Comparison of ENCODE assay signal across 13 mouse cellular contexts in genomic region chr9:68696425-68696956, GRCm38 (mm10).
"Had no signal": no experiment of that assay in that cellular context is flagged by ENCODE, and none has a peak within 500 bp of the region (broad histone marks: within the 10 kb centered on the region; RNA-seq: fewer than 3 reads in every experiment).

No protein-coding gene starts in this region.

- H3K9me3 ChIP-seq: intestine, embryonic 15.5 days; kidney, embryonic 15.5 days; liver, embryonic 13.5 days; midbrain, embryonic 13.5 days had no signal

- H3K9ac ChIP-seq: intestine, embryonic 15.5 days; kidney, embryonic 15.5 days; liver, embryonic 13.5 days; midbrain, embryonic 13.5 days had no signal

- ATAC-seq: intestine, embryonic 15.5 days; midbrain, embryonic 13.5 days had no signal

- H3K4me1 ChIP-seq: liver, embryonic 13.5 days had no signal

- H3K4me3 ChIP-seq: intestine, embryonic 15.5 days; kidney, embryonic 15.5 days; left cerebral cortex, adult 2 months; liver, embryonic 13.5 days; midbrain, embryonic 13.5 days had no signal

- H3K27ac ChIP-seq: intestine, embryonic 15.5 days; kidney, embryonic 15.5 days; left cerebral cortex, adult 2 months; liver, embryonic 13.5 days; macrophage; midbrain, embryonic 13.5 days; stomach, postnatal 0 days had no signal

- H3K27me3 ChIP-seq: intestine, embryonic 15.5 days; kidney, embryonic 15.5 days; liver, embryonic 13.5 days; midbrain, embryonic 13.5 days had no signal

- H3K4me2 ChIP-seq: intestine, embryonic 15.5 days; kidney, embryonic 15.5 days; liver, embryonic 13.5 days; midbrain, embryonic 13.5 days had no signal

- DNase-seq: kidney, adult 11 months; kidney, adult 8-10 months; kidney, postnatal 10 days; layer of hippocampus, postnatal 36 days; liver, embryonic 13.5 days; right cerebral cortex, postnatal 4 days; thymus, postnatal 25 days had no signal

- H3K36me3 ChIP-seq: intestine, embryonic 15.5 days; kidney, embryonic 15.5 days; liver, embryonic 13.5 days; midbrain, embryonic 13.5 days had no signal
